Mouse (Mus musculus) liver, adult 2 months (tissue): ENCODE results near the gene Prkrip1. TPM values are rescaled to one million over a fixed set of nuclear protein-coding genes. Genes with fewer than 3 reads are reported as not detected.

ENCODE experiments used
- DNase-seq: peaks from one replicate; pipeline ENCODE4 v3.0.0-alpha.2; 2011; ENCODE audit warnings: low read depth, low spot score; ENCODE audit errors: extremely low read depth
- H3K27ac ChIP-seq: fragments of 200-500 bp; replicated peaks from 2 replicates; pipeline ENCODE4 v1.5.1; 2012; ENCODE audit warnings: low read depth, mild to moderate bottlenecking, control low read depth, inconsistent platforms, low read length; ENCODE audit not compliant: insufficient read depth
- H3K27me3 ChIP-seq: fragments of 200-500 bp; 2 replicates; pipeline ENCODE4 v1.6.1; 2012; ENCODE audit warnings: mild to moderate bottlenecking, moderate library complexity, low read length, inconsistent platforms; ENCODE audit not compliant: control insufficient read depth, insufficient read depth
- H3K36me3 ChIP-seq: fragments of 200-500 bp; 2 replicates; pipeline ENCODE4 v1.6.1; 2012; ENCODE audit warnings: low read length, inconsistent platforms; ENCODE audit not compliant: control insufficient read depth, insufficient read depth
- H3K4me1 ChIP-seq: fragments of 200-500 bp; 2 replicates; pipeline ENCODE4 v1.6.1; 2011; ENCODE audit warnings: low read length; ENCODE audit not compliant: control insufficient read depth, insufficient read depth
- H3K4me3 ChIP-seq: fragments of 200-500 bp; 2 replicates; pipeline ENCODE4 v1.5.1; 2011; ENCODE audit warnings: low read depth, mild to moderate bottlenecking, control low read depth, low read length, moderate library complexity; ENCODE audit not compliant: insufficient read depth
- H3K79me2 ChIP-seq: fragments of 200-500 bp; 2 replicates; pipeline ENCODE4 v1.6.1; 2012; ENCODE audit warnings: inconsistent platforms, mild to moderate bottlenecking, low read length, moderate library complexity; ENCODE audit not compliant: control insufficient read depth, insufficient read depth
- H3K9ac ChIP-seq: fragments of 200-500 bp; 2 replicates; pipeline ENCODE4 v1.6.1; 2012; ENCODE audit warnings: low read depth, mild to moderate bottlenecking, control low read depth, inconsistent platforms, low read length
- CTCF ChIP-seq: fragments of 200-500 bp; IDR thresholded peaks from 2 replicates; pipeline ENCODE4 v1.5.1; 2011; ENCODE audit warnings: low read depth, low read length, control low read depth
- POLR2A ChIP-seq: fragments of 200-500 bp; IDR thresholded peaks from 2 replicates; pipeline ENCODE4 v1.6.1; 2011; ENCODE audit warnings: low read length, control low read depth; ENCODE audit not compliant: insufficient read depth; ENCODE audit errors: extremely low read depth
- WGBS: fragments of 180-500 bp; shearing (Covaris S2); methylation state at CpG from one replicate; pipeline ENCODE4 v1.1.7; 2018; 5-methylcytosine and 5-hydroxymethylcytosine counted together
- polyA plus RNA-seq: library from polyadenylated mRNA; depleted of rRNA; stranded (reverse); fragments of >200 nt; gene quantifications from 2 replicates; pipeline ENCODE4 v1.2.3, GENCODE M21; 2012
- total RNA-seq: library from RNA; depleted of rRNA; stranded (reverse); fragments of >200 nt; gene quantifications from 2 replicates; pipeline ENCODE4 v1.2.3, GENCODE M21; 2014

The Prkrip1 gene
- total and polyA plus RNA-seq, 2 experiments: 2.1 to 4.8 TPM

DNA sequence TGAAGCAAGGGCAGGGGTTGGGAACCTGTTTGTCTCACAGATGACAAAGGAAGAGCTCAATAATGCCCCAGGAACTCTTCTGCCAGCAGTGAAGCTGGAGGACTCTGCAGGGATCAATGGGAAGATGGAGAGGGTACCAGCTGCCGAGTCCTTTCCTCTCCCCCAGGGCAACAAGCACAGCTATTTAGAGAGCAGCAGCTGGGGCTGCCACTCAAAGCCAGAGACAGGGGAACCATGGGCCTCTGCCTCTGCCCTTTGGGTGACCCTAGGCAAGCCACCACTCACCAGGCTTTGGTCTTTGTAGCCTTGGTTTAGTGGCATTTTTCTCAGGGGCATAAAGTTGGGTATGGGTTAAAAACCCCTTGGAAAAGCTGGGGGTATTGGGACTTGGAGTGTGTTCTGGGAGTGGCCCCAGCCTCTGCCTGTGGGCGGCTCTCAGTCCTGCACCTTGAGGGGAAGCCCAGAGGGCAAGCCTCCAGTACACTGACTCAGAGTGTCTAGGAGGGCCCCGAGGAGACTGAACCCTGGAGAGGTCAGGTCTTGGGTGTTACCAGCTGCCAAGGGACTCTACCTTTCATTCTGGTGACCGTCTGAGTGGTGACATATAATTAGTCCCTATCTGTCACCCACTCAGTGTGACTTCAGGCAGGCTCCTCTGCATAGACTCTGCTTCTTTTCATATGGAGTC is 31.7 kb upstream of the Prkrip1 start:
- Histone ChIP-seq H3K4me3 (no peak overlapping the region), H3K27me3 (no peaks in the 10 kb centered on the region), H3K9ac (no peak overlapping the region), H3K4me1 (no peaks in the 10 kb centered on the region), H3K79me2 (no peaks in the 10 kb centered on the region), H3K27ac (no peak overlapping the region), H3K36me3 (no peaks in the 10 kb centered on the region)
- DNase-seq: no peak
- no peak for TF ChIP-seq CTCF
- TF ChIP-seq POLR2A: no peak
- WGBS: 93% methylated on average over 4 of the region's 4 CpGs

DNA sequence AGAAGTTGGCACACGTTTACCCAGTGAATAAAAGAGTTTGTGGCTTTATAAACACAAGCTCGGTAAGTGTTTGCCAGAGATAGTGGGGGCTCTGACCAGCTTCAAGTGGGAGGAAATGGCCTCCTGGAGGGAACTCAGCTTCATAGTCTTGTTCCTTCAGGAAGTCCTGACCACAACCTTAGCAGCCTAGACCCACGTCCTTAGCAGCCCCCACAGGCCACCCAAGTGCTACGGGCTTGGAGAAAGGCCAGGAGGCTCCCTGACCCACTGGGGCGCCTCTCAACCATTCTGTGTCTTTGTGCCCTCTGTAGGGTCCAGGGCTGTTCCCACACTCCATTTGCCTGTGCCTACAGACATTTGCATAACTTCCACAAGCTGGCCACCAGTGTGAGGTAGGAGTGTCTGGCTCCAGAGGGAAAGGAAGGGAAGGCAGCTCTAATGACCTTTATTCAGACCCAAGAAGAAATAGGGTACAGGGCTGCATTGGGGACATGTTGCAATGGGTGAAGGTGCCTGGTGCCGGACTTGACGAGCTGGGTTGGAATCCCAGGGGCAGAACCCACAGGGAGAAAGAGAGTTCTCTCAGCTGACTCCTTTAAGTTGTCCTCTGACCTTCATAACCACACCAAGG is 27.6 kb upstream of the Prkrip1 start:
- Histone ChIP-seq H3K4me1 (no peaks in the 10 kb centered on the region), H3K27me3 (no peaks in the 10 kb centered on the region), H3K36me3 (no peaks in the 10 kb centered on the region), H3K27ac (no peak overlapping the region), H3K79me2 (no peaks in the 10 kb centered on the region), H3K4me3 (no peak overlapping the region), H3K9ac (no peak overlapping the region)
- DNase-seq: no peak
- no peak for TF ChIP-seq CTCF
- TF ChIP-seq POLR2A: no peak
- 79% methylated on average over 7 of the region's 7 CpGs for WGBS

DNA sequence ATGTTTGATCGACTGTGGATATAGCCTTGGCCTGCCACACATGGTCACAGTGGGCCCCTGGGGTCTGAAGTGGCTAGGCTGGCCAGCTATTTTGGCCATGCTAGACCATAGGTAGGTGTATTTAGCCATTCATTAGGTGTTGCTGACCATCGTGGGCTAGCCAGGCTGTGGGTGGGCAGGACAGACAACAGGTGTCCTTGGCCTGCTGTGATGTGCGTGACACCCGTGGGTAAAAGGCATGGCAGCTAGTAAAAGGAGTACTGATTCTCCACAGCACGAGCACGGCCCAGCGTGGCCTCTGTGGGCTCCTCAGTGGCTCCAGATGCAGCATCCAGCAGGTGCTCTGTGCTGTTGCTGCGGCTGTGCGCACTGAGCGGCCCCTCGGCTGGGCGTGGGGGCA is 19.8 kb upstream of the Prkrip1 start:
- Histone ChIP-seq H3K9ac (no peak overlapping the region), H3K4me1 (peaks cover 3% of the 10 kb centered on the region; the same call in 1 of the 2 replicates), H3K4me3 (no peak overlapping the region), H3K27me3 (no peaks in the 10 kb centered on the region), H3K79me2 (no peaks in the 10 kb centered on the region), H3K36me3 (no peaks in the 10 kb centered on the region), H3K27ac (no peak overlapping the region)
- WGBS: 89% methylated on average over 12 of the region's 12 CpGs
- no peak for DNase-seq
- TF ChIP-seq POLR2A: no peak
- no peak for TF ChIP-seq CTCF

DNA sequence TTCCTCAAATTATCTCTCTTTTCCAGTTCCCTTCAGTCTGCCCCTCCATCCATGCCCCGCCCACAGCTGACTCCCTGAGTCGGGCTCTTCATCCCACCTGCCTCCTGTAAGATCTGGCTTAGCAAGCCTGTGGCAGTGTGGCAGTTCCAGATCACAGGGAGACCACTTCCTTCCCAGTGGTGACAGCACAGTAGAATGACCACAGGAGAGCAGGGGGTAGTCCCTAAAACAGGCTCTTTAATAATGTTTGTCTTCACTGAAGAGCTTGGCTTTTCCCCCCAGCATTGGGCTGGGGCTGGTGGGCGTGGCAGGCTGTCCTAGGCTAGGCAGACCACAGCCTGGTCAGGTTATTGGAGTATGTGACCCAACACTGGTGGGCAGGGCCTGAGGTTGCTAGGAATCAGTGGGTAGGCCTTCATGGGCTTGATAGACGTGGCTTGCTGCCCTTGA is 19.2 kb upstream of the Prkrip1 start:
- Histone ChIP-seq H3K4me1 (peaks cover 3% of the 10 kb centered on the region; the same call in 1 of the 2 replicates), H3K9ac (no peak overlapping the region), H3K79me2 (no peaks in the 10 kb centered on the region), H3K36me3 (no peaks in the 10 kb centered on the region), H3K27me3 (no peaks in the 10 kb centered on the region), H3K4me3 (no peak overlapping the region), H3K27ac (no peak overlapping the region)
- no peak for DNase-seq
- 79% methylated on average over 4 of the region's 4 CpGs for WGBS
- TF ChIP-seq CTCF (no peak), POLR2A (no peak)

DNA sequence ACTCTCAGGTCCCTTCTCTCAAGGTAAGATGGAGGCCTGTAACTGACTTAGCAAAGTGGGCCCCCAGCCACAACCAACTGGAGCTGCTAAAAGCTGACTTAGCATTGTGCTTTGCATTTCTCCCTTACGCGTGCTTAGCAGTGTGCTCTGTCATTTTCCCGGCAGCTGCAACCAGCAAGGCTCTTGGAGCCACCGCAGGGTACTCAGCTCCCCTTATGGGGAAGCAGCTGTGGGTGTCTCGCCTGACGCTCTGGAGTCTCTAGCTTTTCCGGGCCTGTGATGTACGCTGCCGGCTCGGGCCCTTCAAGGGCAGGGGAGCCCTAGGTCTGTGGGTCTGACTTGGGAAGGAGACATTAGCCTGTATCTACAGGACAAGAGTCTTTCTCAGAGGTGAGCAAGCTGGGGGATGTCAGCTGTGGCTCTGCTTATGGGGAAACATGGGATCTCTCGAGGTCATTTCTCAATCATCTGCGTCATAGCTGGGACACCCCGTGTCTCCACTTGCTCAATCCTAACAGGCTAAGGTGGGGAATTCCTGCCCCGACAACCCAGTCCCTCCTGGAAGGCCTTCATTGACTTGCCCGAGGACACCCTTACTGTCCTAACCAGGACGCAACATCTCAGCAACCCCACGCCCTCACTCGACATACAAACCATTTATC is 18.4 kb upstream of the Prkrip1 start:
- Histone ChIP-seq H3K27ac (no peak overlapping the region), H3K9ac (no peak overlapping the region), H3K4me3 (no peak overlapping the region), H3K36me3 (no peaks in the 10 kb centered on the region), H3K4me1 (peaks cover 3% of the 10 kb centered on the region; the same call in 1 of the 2 replicates), H3K79me2 (no peaks in the 10 kb centered on the region), H3K27me3 (no peaks in the 10 kb centered on the region)
- 80% methylated on average over 18 of the region's 18 CpGs for WGBS
- TF ChIP-seq POLR2A (no peak), CTCF (no peak)
- DNase-seq: no peak
